Mouse (Mus musculus): ENCODE results near the gene Olfm2. TPM values are rescaled to one million over a fixed set of nuclear protein-coding genes. Genes with fewer than 3 reads are reported as not detected.
"Not testable (repeated sequence)": the region's sequence is repeated elsewhere in the genome, so short reads cannot be mapped to it uniquely, and the experiment has no call there.

Olfm2 gene
- total RNA-seq, 2 experiments from 2014 or later = 127 to 142 TPM

DNA sequence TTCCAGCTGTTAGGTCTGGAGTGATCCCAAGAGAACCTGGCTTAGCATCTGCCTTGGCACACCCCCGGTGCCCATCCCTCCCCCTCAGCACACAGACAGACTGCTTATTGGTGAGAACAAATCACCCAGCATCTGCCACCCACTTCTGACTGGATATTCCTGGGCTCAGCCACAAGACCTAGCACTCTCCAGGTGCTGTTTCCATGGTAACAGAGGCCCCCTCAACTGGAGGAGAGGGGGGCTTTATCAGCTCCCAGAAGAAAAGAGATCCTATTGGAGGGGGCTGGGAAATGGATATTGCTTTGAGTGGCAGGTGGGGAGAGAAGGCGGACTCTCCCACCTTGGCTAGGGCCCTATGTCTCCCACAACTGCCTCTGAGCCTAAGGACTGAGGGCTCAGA is 82.2 kb downstream of the Olfm2 start:
- DNase-seq (ENCODE audit: low spot score in 2 of 2) = peak; percentile 57 to 67

- no peak for DNase-seq (ENCODE audit: low spot score in 2 of 2)
Observed at GRCm38 (mm10) chr9:20662874-20663273, 83.3 kb downstream of the Olfm2 start.

DNA sequence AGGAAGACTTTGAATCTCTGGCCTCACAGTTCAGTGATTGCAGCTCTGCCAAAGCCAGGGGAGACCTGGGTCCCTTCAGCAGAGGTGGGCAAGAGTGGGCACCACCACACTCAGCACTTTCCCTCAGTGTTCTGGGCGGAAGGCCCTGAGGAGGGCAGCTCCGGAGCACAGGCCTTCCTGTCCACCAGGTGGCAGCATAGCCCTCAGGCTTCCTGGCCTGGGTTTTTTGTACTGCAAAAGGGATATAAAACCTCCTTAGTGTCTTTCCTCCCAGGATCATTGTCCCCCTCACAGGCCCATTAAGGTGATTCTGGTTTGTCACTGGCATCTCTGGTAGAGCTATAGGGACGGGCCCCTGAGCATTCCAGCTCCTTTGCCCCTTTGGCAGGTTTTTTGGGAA is 83.8 kb downstream of the Olfm2 start:
- DNase-seq (ENCODE audit: low spot score in 2 of 2) = peak; percentile 86 to 89

GRCm38 (mm10) chr9:20657546-20657945 is 88.6 kb downstream of the Olfm2 start:
- no peak for DNase-seq (ENCODE audit: low spot score in 2 of 2)

DNA sequence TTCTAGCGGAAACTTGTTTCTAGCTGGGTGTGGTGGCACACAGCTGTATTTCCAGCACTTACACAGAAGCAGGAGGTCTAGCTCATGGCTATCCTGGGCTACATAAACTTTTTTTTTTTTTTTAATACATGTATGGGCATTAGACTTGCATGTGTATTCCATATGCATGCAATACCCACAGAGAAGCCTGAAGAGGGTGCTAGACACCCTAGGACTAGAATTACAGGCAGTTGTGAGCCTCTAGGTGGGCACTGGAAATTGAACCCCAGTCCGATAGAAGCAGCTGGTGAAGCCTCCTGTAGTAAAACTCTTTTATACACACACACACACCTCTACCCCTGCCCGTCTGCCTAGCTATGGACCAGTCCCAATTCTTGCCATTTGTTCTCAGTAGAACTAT is 92.3 kb downstream of the Olfm2 start:
- no peak for DNase-seq (ENCODE audit: low spot score in 2 of 2)

DNA sequence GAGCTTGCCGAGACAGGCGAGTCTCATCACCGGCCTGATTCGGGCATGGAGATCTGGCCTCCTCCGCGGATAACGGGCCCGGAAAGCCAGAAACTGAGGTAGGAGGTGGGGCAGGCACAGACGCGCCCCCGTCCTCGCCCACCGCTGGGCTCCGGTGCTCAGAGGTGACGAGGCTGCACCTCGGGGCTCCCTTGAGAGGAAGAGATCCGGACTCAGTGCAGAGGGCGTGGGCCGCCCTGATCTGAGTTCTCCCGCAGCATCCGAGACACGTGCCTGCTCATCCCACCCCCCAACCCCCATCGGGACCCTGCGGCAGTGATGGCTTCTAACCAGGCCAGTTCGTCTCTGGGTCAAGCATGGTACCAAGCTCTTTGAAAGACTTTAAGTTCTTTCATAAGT is 93.9 kb downstream of the Olfm2 start:
- DNase-seq (ENCODE audit: low spot score in 2 of 2) = no peak

GRCm38 (mm10) chr9:20651602-20652259 is 94.4 kb downstream of the Olfm2 start, which contains the start of gene Pin1:
TSS of gene Pin1 (plus strand) at chr9:20652095.
- DNase-seq (ENCODE audit: low spot score in 2 of 2) = peak; percentile 99

DNA sequence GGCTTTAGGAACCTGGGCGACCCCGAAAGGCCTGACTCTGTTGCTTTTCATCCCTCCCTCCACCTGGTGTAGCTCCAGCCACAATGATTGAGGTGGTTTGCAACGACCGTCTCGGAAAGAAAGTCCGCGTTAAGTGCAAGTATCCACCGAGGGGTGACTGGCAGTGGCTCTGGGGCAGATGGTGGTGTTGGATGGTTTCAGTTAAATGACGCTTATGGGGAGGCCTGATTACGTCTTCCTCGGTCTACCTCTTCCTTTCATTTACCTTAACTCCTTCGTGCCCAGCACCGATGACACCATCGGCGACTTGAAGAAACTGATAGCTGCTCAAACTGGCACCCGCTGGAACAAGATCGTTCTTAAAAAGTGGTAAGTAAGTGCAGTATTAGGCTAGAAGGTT is 101.0 kb downstream of the Olfm2 start:
- DNase-seq (ENCODE audit: low spot score in 2 of 2) = no peak

GRCm38 (mm10) chr9:20644360-20645081 is 101.6 kb downstream of the Olfm2 start, which contains the start of gene Fbxl12:
TSS of gene Fbxl12 (minus strand) at chr9:20644767.
- peak; percentile 72 to 79 for DNase-seq (ENCODE audit: low spot score in 2 of 2)

GRCm38 (mm10) chr9:20643781-20644180 is 102.4 kb downstream of the Olfm2 start:
- no peak for DNase-seq (ENCODE audit: low spot score in 2 of 2)

DNA sequence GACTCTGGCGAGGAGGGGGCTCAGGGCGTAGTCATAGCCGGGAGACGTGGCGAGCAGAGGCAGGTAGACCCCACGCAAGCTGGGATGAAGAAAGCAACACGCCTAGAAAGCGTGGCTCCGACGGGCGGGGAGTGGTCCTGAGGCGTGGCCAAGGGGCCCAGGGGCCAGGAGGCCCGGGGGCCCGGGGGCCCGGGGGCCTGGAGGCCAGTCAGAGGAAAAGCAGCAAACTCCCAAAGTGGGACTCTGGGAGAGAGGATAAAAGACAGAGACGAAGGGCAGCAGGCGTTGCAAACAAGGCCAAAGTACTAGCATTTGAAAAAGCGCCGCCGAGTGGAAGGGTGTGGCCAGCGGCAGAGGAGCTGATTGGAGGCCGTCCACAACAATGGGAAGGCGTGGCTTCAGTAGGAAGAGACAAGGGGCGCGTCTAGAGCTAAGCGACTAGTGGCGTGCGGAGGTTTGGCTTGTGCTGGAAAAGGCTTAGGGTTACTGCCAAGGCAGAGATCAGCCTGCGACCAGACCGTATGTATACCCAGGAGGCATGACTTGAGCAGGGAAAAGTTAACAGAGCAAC is 103.2 kb downstream of the Olfm2 start:
- DNase-seq (ENCODE audit: low spot score in 2 of 2) = peak; percentile 61 to 64

- no peak for DNase-seq (ENCODE audit: low spot score in 2 of 2)
Observed at GRCm38 (mm10) chr9:20642101-20642895, 103.9 kb downstream of the Olfm2 start, which contains the start of gene Ubl5. TSS of gene Ubl5 (plus strand) at chr9:20642878.

GRCm38 (mm10) chr9:20641501-20641900 is 104.6 kb downstream of the Olfm2 start:
- no peak for DNase-seq (ENCODE audit: low spot score in 2 of 2)

DNA sequence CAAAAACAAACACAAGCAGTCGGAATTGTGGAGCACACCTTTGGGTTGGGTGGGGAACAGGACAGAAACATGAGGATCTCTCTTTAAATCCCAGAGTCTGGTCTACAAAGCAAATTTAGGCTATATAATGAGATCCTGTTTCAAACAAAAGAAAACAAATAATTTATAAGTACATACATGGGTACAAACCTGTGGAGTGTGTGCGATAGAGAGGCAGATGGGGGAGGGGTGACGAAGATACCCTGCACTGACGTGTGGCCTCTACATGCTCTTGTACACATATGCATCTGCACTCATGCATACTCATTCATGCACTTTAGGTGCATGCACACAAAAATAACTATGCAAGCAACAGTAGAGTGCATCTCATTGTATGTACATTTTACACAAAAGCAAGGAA is 106.7 kb downstream of the Olfm2 start:
- no peak for DNase-seq (ENCODE audit: low spot score in 2 of 2)

- no peak for DNase-seq (ENCODE audit: low spot score in 2 of 2)
Observed at GRCm38 (mm10) chr9:20638552-20638951, 107.6 kb downstream of the Olfm2 start.

- no peak for DNase-seq (ENCODE audit: low spot score in 2 of 2)
Observed at GRCm38 (mm10) chr9:20636790-20637189, 109.4 kb downstream of the Olfm2 start.

- DNase-seq (ENCODE audit: low spot score in 2 of 2) = no peak
Observed at GRCm38 (mm10) chr9:20636256-20636655, 109.9 kb downstream of the Olfm2 start.

DNA sequence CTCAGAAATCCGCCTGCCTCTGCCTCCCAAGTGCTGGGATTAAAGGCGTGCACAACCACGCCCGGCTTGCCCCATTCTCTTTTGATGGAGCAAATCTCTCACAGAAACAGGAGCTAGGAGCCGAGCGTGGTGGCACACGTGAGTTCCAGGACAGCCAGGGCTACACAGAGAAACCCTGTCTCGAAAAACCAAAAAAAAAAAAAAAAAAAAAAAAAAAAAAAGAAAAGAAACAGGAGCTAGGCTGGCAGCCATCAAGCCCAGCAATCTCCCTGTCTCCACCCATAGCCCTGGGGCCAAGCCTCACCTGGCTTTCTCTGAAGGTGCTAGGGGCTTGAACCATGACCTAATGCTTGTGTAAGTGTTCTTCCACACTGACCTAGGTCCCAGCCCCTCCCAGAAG is 110.5 kb downstream of the Olfm2 start:
- not testable (repeated sequence) for DNase-seq (ENCODE audit: low spot score in 2 of 2)

- DNase-seq (ENCODE audit: low spot score in 2 of 2) = no peak
Observed at GRCm38 (mm10) chr9:20631332-20631731, 114.8 kb downstream of the Olfm2 start.
